Mouse (Mus musculus): Measurements from ENCODE around the gene Fads1. TPM values are rescaled to one million over a fixed set of nuclear protein-coding genes. Genes with fewer than 3 reads are reported as not detected.
A peak's percentile ranks its signal among the peaks of the same experiment; 100 is the strongest.

Fads1 gene
- total RNA-seq, 4 experiments from 2014 or later, result 923 to 1,535 (median 1,260) TPM

DNA sequence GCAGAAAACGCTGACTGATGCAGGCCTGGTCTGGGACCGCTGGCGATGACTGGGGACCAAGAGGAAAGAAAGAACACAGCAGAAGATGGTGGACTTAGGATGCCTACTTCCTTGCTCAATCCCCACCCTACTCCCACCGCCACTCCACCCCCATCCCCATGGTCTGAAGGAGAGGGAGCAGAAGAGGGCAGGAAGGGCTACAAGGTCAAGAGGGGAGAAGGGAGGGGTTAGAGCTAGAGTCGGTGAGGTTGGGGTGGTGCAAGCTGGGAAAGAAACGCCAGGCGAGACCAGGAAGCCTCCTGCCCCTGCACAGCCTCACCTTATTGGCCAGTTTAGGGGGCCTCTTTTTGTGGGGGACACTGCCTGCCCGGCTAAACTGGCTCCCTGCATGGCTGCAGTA is 33.4 kb downstream of the Fads1 start:
- no peak for DNase-seq

DNA sequence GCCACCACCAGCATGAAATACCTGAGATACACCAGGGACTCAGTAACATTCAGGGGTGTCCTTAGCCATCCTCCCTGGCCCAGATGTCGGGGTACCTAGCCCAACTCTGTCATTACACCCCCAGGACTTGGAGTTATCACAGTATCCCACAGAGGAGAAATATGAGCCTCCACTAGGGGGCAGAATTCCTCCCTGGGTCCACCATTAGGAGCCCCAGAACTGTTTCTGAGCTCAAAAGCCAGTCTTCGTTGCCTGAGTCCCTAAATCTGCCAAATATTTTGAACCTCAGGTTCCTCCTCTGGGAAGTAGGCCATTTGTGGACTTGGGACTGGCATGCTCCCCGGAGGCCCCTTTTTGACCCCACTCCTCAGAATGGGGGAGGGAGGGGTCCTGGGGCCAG is 36.4 kb downstream of the Fads1 start:
- no peak for DNase-seq

GRCm38 (mm10) chr19:10219593-10219992 is 36.9 kb downstream of the Fads1 start:
- DNase-seq, result no peak

GRCm38 (mm10) chr19:10221585-10221984 is 38.9 kb downstream of the Fads1 start:
- DNase-seq, result no peak

GRCm38 (mm10) chr19:10222656-10223055 is 40.0 kb downstream of the Fads1 start:
- DNase-seq, result no peak

GRCm38 (mm10) chr19:10223561-10223960 is 40.9 kb downstream of the Fads1 start:
- DNase-seq, result no peak

DNA sequence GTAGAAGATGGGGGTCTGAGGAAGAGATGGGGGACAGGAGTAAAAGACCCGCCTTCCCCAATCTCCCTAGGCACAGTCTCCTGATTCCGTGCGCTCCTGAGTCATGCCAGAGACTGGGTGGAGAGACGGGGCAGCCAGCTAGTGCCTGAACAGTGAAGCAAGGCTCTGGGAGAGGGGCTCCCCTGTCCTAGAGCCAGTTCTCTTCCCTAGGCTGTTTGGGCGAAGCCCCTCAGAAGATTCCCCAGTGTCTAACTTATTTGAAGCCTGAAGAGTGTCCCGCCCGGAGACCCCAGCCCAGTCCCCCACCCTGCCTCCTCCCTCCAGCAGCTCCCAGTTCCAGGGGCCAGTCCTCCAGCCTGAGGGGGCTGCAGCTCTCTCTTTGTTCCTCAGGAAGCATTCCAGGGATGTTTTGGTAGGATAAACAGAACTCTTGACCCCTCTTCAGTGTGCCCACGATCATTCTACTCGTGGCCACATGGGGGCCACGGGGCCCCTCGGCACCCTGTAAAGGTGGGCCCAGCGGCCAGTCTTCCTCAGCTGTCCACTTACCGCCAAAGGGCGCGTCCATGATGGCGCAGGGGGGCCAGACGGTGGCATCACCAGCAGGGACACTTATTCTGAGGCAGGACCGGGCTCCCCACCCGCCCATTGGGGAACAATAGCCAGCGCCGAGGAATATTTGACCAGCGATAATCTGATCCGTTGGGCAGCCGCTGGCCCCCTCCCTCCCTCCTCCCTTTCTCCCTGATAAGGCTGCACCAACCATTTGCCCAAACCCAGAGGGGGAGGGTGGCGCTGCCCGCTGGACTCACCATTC is 42.2 kb downstream of the Fads1 start:
- no peak for DNase-seq

- no peak for DNase-seq
Observed at GRCm38 (mm10) chr19:10225767-10226166, 43.1 kb downstream of the Fads1 start.

DNA sequence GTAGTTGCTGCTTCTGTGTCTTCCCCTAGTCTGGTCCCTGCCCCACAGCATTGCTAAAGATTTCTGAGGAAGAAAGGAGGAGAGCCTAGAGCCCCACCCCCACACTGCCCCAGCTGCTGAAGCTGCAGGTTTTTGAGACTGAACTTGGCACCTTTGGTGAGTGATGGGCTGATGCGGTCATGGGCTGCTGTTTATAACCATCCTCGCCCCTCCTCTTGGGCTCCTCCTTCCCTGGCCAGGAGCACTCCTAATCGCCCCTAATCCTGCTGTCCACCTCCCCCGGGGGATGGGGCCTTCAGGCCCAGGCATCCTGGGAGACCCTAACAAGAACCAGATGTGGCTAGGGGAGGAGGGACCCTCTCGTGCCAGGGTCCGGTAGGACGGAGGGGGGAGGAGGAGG is 48.3 kb downstream of the Fads1 start:
- DNase-seq, result no peak

DNA sequence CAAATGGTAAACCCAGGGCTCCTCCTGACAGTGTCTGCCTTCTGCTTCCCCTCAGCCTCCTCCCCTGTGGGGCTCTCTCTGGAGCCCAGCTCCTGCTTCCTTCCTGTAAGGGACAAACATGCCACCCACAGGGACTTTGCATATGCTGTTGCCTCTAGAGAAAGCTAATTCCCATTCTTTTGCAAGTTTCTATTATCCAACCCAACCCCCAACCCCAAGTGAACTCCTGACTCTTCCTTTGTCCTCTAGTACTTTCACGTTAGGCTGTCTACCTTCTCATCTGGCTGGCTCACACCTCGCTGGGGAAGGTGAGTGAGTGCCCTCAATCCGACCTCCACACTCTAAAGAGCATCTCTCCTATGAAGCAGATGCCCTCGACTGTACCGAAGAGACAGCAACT is 49.2 kb downstream of the Fads1 start:
- DNase-seq, result no peak

GRCm38 (mm10) chr19:10232327-10233017 is 49.8 kb downstream of the Fads1 start:
- DNase-seq, result no peak

GRCm38 (mm10) chr19:10235784-10236565 is 53.3 kb downstream of the Fads1 start:
- no peak for DNase-seq

DNA sequence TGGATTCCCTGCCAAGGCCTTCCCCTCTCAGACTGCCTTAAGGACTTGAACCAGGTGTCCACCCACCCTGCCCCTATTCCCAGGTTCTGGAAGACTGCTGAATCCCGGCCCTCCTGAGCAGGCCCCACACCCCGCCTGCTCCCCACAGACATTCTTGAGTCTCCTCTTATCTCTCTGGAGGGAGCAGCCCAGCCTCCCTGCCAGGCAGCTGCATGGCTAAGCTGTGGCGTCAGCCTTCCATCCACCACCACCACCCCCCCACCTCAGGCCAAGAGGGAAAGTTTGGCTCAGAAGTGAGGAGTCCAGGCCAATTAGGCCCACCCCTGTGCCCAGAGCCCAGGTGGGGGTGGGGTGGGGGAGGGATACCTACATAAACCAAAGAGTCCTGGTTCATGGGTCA is 55.8 kb downstream of the Fads1 start:
- DNase-seq, result no peak

DNA sequence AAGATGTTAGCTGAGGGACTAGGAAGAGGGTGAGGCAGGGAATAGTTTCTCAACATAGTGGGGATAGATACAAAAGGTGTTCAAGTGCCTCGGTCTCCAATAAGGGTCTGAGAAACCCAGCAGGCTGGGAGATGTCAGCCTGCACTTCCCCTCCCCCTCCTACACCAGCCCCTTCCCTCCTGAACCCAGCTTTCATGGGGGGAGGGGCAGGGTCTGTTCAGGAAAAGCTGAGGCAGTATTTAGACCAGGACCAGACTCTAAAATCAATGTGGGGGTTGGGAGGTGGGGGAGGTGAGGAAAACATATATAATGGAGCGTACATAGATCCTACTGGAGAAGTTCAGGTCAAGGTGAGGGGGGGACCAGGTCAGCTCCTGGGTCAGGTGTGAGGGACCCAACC is 56.7 kb downstream of the Fads1 start:
- DNase-seq, result no peak

- DNase-seq, result no peak
Observed at GRCm38 (mm10) chr19:10239975-10240653, 57.4 kb downstream of the Fads1 start.

DNA sequence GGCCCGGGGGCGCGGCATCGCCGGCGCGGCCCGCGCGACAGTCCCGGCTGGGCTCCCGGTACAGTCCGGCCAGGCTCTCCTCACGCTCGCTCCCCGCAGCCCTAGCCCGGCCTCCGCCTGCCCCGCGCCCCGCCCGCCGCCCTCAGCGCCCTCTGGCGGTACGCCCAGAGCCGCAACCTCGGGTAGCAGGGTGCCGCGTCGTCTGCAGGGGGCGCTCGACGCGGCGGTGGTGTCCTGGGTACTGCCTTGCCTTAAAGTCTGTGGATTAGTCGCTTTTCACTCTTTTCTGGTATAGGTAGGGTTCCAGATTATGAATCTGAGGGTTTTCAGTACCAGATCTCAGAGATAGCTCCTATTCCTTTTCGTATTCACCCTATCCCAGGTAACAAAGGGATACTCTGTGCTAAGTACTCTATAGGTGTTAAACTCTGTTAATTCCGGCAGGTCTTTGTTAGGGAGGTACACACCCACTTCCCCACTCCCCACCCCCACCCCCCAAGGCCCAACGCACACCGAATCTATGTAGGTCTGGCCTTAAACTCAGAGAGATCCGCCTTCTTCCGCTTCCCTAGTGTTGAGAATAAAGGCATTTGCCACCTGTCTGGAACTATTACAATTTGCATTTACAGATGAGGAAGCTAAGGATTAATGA is 58.1 kb downstream of the Fads1 start, which contains the start of gene Myrf:
Gene Myrf (minus strand): TSS at position 95 of the 652 bp plus-strand sequence.
- peak; percentile 69 for DNase-seq

DNA sequence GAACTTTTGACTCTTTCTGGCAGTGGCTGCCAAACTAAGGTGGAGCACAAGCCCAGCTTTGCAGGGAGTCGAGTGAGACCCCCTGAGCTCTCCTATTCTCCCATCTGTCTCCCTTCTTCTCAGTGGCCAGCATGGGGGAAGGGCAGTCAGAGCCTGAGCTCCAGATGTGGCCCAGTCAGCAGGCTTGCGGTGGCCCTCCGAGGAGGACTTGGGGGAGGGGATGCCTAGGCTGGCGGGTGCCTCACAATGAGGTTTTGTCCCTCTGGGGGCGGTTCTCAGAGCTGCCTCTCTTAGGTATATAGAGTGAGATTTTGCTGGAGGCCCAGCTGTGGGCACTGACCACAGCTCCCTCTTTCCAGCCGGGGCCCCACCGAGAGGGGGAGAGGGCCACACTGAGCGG is 60.2 kb downstream of the Fads1 start:
- DNase-seq, result no peak

GRCm38 (mm10) chr19:10244183-10244582 is 61.5 kb downstream of the Fads1 start:
- DNase-seq, result no peak

Measured in adrenal gland, adult 8-10 months (tissue).